Mouse (Mus musculus): Measurements from ENCODE around the gene Sema5b.

DNA sequence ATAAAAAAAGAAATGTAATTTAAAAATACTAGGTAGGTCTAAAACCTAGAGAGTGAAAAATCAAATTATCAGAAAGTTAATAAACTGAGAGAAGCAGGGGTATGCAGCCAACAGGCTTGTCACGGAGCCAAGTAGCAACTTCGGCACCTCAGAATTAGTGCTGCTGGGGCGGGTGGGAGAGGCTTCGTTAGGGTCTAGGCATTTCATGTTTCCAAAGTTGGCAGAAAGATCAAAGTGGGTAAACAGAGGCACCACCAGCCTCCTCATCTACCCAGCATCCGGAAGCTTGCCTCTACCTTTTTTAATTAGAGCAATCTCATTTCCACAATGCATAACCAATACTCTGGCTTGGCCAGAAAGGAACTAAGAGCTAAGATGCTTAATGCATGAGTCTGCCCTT, 113.0 kb downstream of the Sema5b start:
- no peak for TF ChIP-seq CTCF (IDR thresholded peaks at IDR 0.05; ENCODE audit: low read depth, low read length)
- TF ChIP-seq POLR2A (IDR thresholded peaks at IDR 0.05; ENCODE audit: borderline replicate concordance, low read depth, low read length) = no peak
